Mouse (Mus musculus): ENCODE data around the gene Esrp2. TPM values are rescaled to one million over a fixed set of nuclear protein-coding genes. Genes with fewer than 3 reads are reported as not detected.

Gene Esrp2
- polyA plus RNA-seq, 1 experiment from 2014 or later: 24.0 TPM

DNA sequence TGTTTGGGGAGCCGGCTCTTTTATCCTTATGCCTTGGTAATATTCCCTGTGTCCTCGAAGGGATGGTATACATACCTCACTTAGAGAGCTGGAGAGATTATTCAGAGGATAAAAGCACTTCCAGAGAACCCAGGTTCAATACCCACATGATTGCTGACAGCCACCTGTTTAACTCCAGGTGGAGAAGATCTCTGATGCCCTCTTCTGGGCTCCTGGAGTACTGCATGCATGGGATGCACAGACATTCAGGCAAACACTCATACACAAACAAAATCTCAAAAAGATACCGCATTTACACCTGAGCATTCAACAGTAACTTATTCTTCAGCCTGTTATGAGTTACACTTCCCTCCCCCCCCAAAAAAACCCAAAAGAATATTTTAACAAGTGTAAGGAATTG, 20.9 kb downstream of the Esrp2 start:
- DNase-seq (peak; percentile 75), ATAC-seq (no peak)
- Histone ChIP-seq H3K4me2 (ENCODE audit: low read depth, low read length) (no peak overlapping the region), H3K9me3 (ENCODE audit: low read length) (no peaks in the 10 kb centered on the region), H3K27ac (ENCODE audit: low read depth) (no peak overlapping the region), H3K27me3 (ENCODE audit: insufficient read depth, low read length) (no peaks in the 10 kb centered on the region), H3K9ac (replicated peaks) (no peak overlapping the region), H3K4me1 (ENCODE audit: insufficient read depth) (no peaks in the 10 kb centered on the region), H3K4me3 (ENCODE audit: low read depth, low read length) (no peak overlapping the region), H3K36me3 (replicated peaks; ENCODE audit: insufficient read depth, low read length) (peaks cover 35% of the 10 kb centered on the region)
- 89% methylated on average over 3 of the region's 3 CpGs for WGBS (ENCODE audit: insufficient replicate concordance)
- TF ChIP-seq EP300 (IDR thresholded peaks at IDR 0.05; ENCODE audit: low read depth) (no peak), CTCF (IDR thresholded peaks at IDR 0.05; ENCODE audit: low read depth) (peak; percentile 81)

DNA sequence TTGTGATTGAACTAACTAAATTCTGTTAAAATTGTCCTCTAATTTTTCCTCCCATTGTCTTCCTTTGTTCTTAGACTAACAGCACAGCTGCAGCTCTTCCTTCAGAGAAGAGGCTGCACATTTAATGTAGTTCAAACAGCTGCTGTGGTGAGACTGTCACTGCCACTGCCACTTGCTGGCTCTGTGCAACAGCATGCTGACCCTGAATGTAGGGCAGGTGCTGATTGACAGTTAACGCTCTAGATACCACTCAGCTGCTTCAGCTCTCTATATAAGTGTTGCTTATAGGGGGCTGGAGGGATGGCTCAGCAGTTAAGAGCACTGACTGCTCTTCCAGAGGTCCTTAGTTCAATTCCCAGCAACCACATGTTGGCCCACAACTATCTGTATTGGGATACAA, 24.3 kb downstream of the Esrp2 start:
- Histone ChIP-seq H3K27me3 (ENCODE audit: insufficient read depth, low read length) (no peaks in the 10 kb centered on the region), H3K9me3 (ENCODE audit: low read length) (no peaks in the 10 kb centered on the region), H3K27ac (ENCODE audit: low read depth) (no peak overlapping the region), H3K4me1 (ENCODE audit: insufficient read depth) (no peaks in the 10 kb centered on the region), H3K4me3 (ENCODE audit: low read depth, low read length) (no peak overlapping the region), H3K36me3 (replicated peaks; ENCODE audit: insufficient read depth, low read length) (peaks cover 46% of the 10 kb centered on the region), H3K9ac (replicated peaks) (no peak overlapping the region), H3K4me2 (ENCODE audit: low read depth, low read length) (no peak overlapping the region)
- WGBS (ENCODE audit: insufficient replicate concordance): 94% methylated on average over 1 of the region's 1 CpGs
- no peak for TF ChIP-seq CTCF (IDR thresholded peaks at IDR 0.05; ENCODE audit: low read depth)
- TF ChIP-seq EP300 (IDR thresholded peaks at IDR 0.05; ENCODE audit: low read depth): no peak
- DNase-seq: no peak
- ATAC-seq: no peak

DNA sequence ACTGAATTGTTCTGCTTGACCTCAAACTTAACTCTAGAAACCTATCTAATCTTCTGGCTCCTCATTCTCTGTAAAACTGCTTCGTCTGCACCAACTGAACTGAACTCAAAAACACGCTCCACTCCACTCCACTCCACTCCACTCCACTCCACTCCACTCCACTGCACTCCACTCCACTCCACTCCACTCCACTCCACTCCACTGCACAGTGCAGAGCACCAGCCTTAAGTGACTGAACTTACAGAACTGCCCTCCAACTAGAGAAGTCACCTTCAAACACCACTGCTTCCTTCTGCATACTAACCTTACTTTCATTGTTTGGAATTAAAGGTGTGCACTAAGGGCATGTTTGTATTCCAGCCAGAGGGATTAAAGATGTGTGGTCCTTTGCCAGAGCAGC, 24.7 kb downstream of the Esrp2 start:
- Histone ChIP-seq H3K9me3 (ENCODE audit: low read length) (no peaks in the 10 kb centered on the region), H3K4me1 (ENCODE audit: insufficient read depth) (no peaks in the 10 kb centered on the region), H3K4me3 (ENCODE audit: low read depth, low read length) (no peak overlapping the region), H3K27ac (ENCODE audit: low read depth) (no peak overlapping the region), H3K27me3 (ENCODE audit: insufficient read depth, low read length) (no peaks in the 10 kb centered on the region), H3K4me2 (ENCODE audit: low read depth, low read length) (no peak overlapping the region), H3K36me3 (replicated peaks; ENCODE audit: insufficient read depth, low read length) (peaks cover 43% of the 10 kb centered on the region), H3K9ac (replicated peaks) (no peak overlapping the region)
- no peak for ATAC-seq
- TF ChIP-seq EP300 (IDR thresholded peaks at IDR 0.05; ENCODE audit: low read depth) (no peak), CTCF (IDR thresholded peaks at IDR 0.05; ENCODE audit: low read depth) (no peak)
- no peak for DNase-seq
- 87% methylated on average over 2 of the region's 2 CpGs for WGBS (ENCODE audit: insufficient replicate concordance)

DNA sequence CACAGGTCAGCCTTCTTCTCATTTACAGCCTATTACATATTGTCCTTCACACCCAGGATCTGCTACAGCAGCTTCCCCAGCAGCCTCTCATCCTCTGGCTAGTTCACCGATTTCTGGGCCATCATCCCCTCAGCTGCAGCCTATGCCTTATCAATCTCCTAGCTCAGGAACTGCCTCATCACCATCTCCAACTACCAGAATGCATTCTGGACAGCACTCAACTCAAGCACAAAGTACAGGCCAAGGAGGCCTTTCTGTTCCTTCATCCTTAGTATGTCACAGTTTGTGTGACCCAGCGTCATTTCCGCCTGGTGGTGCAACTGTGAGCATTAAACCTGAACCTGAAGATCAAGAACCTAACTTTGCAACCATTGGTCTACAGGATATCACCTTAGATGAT, 28.0 kb downstream of the Esrp2 start:
- 90% methylated on average over 3 of the region's 3 CpGs for WGBS (ENCODE audit: insufficient replicate concordance)
- Histone ChIP-seq H3K27ac (ENCODE audit: low read depth) (no peak overlapping the region), H3K9me3 (ENCODE audit: low read length) (no peaks in the 10 kb centered on the region), H3K9ac (replicated peaks) (no peak overlapping the region), H3K27me3 (ENCODE audit: insufficient read depth, low read length) (no peaks in the 10 kb centered on the region), H3K4me2 (ENCODE audit: low read depth, low read length) (no peak overlapping the region), H3K4me1 (ENCODE audit: insufficient read depth) (no peaks in the 10 kb centered on the region), H3K4me3 (ENCODE audit: low read depth, low read length) (no peak overlapping the region), H3K36me3 (replicated peaks; ENCODE audit: insufficient read depth, low read length) (peaks cover 50% of the 10 kb centered on the region)
- ATAC-seq (no peak), DNase-seq (no peak)
- TF ChIP-seq EP300 (IDR thresholded peaks at IDR 0.05; ENCODE audit: low read depth) (no peak), CTCF (IDR thresholded peaks at IDR 0.05; ENCODE audit: low read depth) (no peak)

GRCm38 (mm10) chr8:106108080-106108479, 28.7 kb downstream of the Esrp2 start:
- H3K36me3 ChIP-seq (replicated peaks; ENCODE audit: insufficient read depth, low read length): peaks cover 53% of the 10 kb centered on the region

GRCm38 (mm10) chr8:106106193-106106592, 30.6 kb downstream of the Esrp2 start:
- no peak for ATAC-seq
- H3K27me3 ChIP-seq (ENCODE audit: insufficient read depth, low read length): no peaks in the 10 kb centered on the region
- TF ChIP-seq CTCF (IDR thresholded peaks at IDR 0.05; ENCODE audit: low read depth) (no peak), EP300 (IDR thresholded peaks at IDR 0.05; ENCODE audit: low read depth) (no peak)
- no peak for DNase-seq
- WGBS (ENCODE audit: insufficient replicate concordance): 49% methylated on average over 1 of the region's 1 CpGs
- H3K9me3 ChIP-seq (ENCODE audit: low read length): no peaks in the 10 kb centered on the region
- H3K9ac ChIP-seq (replicated peaks): no peak overlapping the region
- H3K27ac ChIP-seq (ENCODE audit: low read depth): no peak overlapping the region
- H3K36me3 ChIP-seq (replicated peaks; ENCODE audit: insufficient read depth, low read length): peaks cover 57% of the 10 kb centered on the region
- no peak overlapping the region for H3K4me3 ChIP-seq (ENCODE audit: low read depth, low read length)
- H3K4me2 ChIP-seq (ENCODE audit: low read depth, low read length): no peak overlapping the region
- no peaks in the 10 kb centered on the region for H3K4me1 ChIP-seq (ENCODE audit: insufficient read depth)

More at GRCm38 (mm10) chr8:106108080-106108479, 28.7 kb downstream of the Esrp2 start:
- Histone ChIP-seq H3K4me2 (ENCODE audit: low read depth, low read length) (no peak overlapping the region), H3K4me1 (ENCODE audit: insufficient read depth) (no peaks in the 10 kb centered on the region), H3K9ac (replicated peaks) (no peak overlapping the region), H3K27me3 (ENCODE audit: insufficient read depth, low read length) (no peaks in the 10 kb centered on the region), H3K4me3 (ENCODE audit: low read depth, low read length) (no peak overlapping the region), H3K9me3 (ENCODE audit: low read length) (no peaks in the 10 kb centered on the region), H3K27ac (ENCODE audit: low read depth) (no peak overlapping the region)
- no peak for DNase-seq
- WGBS (ENCODE audit: insufficient replicate concordance): 94% methylated on average over 4 of the region's 4 CpGs
- TF ChIP-seq CTCF (IDR thresholded peaks at IDR 0.05; ENCODE audit: low read depth): no peak
- no peak for TF ChIP-seq EP300 (IDR thresholded peaks at IDR 0.05; ENCODE audit: low read depth)
- ATAC-seq: no peak

DNA sequence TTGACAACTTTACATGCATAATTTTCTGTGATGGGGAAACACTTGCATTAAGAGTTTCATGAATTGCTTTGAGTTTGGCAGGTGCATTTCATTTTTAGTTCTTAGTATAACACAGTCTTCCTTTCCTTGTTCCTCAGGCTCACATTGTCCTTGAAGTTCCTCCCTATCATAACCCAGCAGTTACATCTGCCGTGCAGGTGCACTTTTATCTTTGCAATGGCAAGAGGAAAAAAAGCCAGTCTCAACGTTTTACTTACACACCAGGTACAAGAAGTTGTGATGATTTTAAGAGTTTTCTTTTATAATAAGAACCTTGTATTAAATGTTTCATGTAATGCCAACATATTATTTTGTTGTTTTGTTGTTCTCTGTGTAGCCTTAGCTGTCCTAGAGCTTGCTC, 32.9 kb downstream of the Esrp2 start:
- no peak overlapping the region for H3K4me2 ChIP-seq (ENCODE audit: low read depth, low read length)
- H3K27ac ChIP-seq (ENCODE audit: low read depth): no peak overlapping the region
- no peaks in the 10 kb centered on the region for H3K4me1 ChIP-seq (ENCODE audit: insufficient read depth)
- no peak overlapping the region for H3K9ac ChIP-seq (replicated peaks)
- no peaks in the 10 kb centered on the region for H3K27me3 ChIP-seq (ENCODE audit: insufficient read depth, low read length)
- DNase-seq (no peak), ATAC-seq (no peak)
- peaks cover 54% of the 10 kb centered on the region for H3K36me3 ChIP-seq (replicated peaks; ENCODE audit: insufficient read depth, low read length)
- no peak overlapping the region for H3K4me3 ChIP-seq (ENCODE audit: low read depth, low read length)
- 66% methylated on average over 2 of the region's 2 CpGs for WGBS (ENCODE audit: insufficient replicate concordance)
- H3K9me3 ChIP-seq (ENCODE audit: low read length): no peaks in the 10 kb centered on the region
- no peak for TF ChIP-seq CTCF (IDR thresholded peaks at IDR 0.05; ENCODE audit: low read depth)
- no peak for TF ChIP-seq EP300 (IDR thresholded peaks at IDR 0.05; ENCODE audit: low read depth)

Measured in liver, postnatal 0 days (tissue).